Mouse (Mus musculus): ENCODE data around the gene Cers6. TPM values are rescaled to one million over a fixed set of nuclear protein-coding genes. Genes with fewer than 3 reads are reported as not detected.
A peak's percentile ranks its signal among the peaks of the same experiment; 100 is the strongest.

The Cers6 gene
- total RNA-seq (2021), result 10 to 100 TPM; 14.6 to 17.4 TPM
- long read RNA-seq, experiment 1, partial matches to known transcripts, result 2 of 3 reads
- long read RNA-seq, experiment 1, other reads (novel, unspliced or antisense), result 1 of 3 reads
- long read RNA-seq, experiment 2, partial matches to known transcripts, result 0 of 3 reads
- long read RNA-seq, experiment 2, other reads (novel, unspliced or antisense), result 3 of 3 reads

- DNase-seq (ENCODE audit: low spot score in 2 of 2), result peak; percentile 93 to 94
Measured at GRCm38 (mm10) chr2:68860904-68861685, at the start of gene Cers6. Gene Cers6 (plus strand): TSS chr2:68861441.

DNA sequence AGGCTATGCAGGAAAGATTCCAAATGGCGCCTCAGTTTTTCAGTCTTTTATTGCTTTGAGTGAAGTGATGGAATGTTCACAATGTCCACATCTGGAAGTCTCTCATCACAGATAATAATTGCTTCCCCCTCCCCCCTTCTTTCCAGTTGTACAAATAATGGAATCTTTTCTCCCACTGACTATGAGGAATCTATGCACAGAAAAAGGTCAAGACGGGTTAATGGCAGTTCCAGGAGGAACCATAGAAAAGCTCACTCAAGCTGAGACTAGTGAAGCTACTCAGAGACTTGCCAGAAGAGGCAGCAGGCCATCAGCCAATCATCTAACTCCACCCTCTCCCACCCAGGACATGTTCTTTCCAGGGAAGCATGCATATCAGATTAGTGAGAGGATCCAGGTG is 46.8 kb upstream of the Cers6 start:
- no peak for DNase-seq (ENCODE audit: low spot score in 2 of 2)

DNA sequence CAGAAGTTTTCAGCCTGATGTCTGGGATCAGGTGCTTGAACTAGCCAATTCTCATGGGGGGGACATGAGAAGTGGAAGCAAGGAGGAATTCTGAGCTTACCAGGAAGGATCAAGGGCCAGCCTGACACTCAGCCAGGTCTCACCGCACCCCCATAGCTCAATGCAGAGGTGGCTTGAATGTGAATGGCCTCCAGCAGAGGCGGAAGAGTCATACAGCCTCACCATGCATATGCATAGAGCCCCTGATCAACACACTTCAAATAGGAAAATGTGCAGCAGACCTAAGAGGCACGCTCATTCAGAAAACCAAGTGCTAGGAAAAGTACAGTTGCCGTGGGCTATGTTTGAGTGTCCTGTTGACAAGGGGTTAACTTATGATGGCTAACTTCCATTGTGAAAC is 42.2 kb upstream of the Cers6 start:
- no peak for DNase-seq (ENCODE audit: low spot score in 2 of 2)

GRCm38 (mm10) chr2:68822152-68822887 is 38.9 kb upstream of the Cers6 start:
- no peak for DNase-seq (ENCODE audit: low spot score in 2 of 2)

- no peak for DNase-seq (ENCODE audit: low spot score in 2 of 2)
Measured at GRCm38 (mm10) chr2:68825326-68826020, 35.8 kb upstream of the Cers6 start.

DNA sequence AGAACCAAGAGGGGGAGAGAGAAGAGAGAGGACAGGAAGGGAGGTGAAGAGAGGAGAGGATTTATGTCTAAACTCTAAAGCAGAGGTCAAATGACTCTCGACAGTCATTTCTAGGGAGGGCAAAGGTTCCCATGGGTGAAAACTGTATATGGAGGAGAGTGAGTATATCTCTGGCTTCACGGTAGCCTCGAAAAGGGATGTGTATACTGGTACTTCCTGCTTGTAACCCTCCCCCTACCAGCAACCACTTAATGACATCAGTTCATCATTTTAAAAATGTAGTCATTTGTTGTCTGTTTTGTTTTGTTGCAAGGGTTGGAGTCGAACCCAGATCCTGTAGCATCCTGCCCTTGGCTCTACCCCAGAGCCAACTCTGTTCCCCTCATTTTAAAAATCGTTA is 17.9 kb upstream of the Cers6 start:
- no peak for DNase-seq (ENCODE audit: low spot score in 2 of 2)

- DNase-seq (ENCODE audit: low spot score in 2 of 2), result no peak
Measured at GRCm38 (mm10) chr2:68844530-68844929, 16.7 kb upstream of the Cers6 start.

GRCm38 (mm10) chr2:68845002-68845740 is 16.1 kb upstream of the Cers6 start:
- no peak for DNase-seq (ENCODE audit: low spot score in 2 of 2)

- no peak for DNase-seq (ENCODE audit: low spot score in 2 of 2)
Measured at GRCm38 (mm10) chr2:68860391-68860790, 850 bp upstream of the Cers6 start.

GRCm38 (mm10) chr2:68861721-68862463 is 651 bp downstream of the Cers6 start:
- peak; percentile 6 to 18 for DNase-seq (ENCODE audit: low spot score in 2 of 2)

DNA sequence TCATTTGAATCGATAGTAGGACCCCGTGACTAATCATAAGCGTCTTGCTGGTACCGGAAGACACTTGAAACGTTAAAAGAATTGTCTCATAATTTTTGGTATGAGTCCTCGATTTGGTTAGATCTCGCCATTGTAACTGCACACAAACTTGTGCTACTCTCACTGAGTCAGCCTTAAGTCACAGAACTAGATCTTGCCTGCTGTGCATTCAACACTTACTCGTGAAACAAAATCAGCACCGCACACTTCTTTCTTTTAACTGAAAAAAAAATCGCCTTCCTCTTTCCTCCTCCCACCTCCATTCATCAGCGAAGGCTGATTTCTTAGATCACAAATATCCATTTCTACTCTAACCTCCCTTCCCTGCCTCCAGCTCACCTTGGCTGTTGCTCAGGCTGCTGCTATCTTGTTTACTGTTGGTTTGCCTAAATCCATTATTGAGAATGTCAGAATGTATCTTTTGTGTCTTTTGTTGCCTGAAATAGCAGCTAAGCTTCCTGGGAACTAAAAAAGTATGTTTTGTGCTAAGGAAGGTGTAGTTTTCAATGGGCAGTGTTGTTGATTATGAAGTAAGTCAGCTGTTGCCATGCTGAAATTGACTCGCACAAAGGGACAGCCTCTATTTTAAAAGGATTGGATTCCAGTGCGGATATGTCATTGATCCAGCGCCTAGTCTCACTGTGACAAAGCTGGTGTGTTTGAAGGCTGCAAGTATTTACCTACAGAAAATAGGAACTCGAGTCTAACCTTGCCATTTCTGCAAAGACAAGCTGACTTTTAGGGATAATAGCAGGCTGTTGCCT is 1.4 kb downstream of the Cers6 start:
- no peak for DNase-seq (ENCODE audit: low spot score in 2 of 2)

GRCm38 (mm10) chr2:68863561-68863960 is 2.3 kb downstream of the Cers6 start:
- DNase-seq (ENCODE audit: low spot score in 2 of 2), result no peak

GRCm38 (mm10) chr2:68864366-68864765 is 3.1 kb downstream of the Cers6 start:
- no peak for DNase-seq (ENCODE audit: low spot score in 2 of 2)

- DNase-seq (ENCODE audit: low spot score in 2 of 2), result no peak
Measured at GRCm38 (mm10) chr2:68867148-68867547, 5.9 kb downstream of the Cers6 start.

DNA sequence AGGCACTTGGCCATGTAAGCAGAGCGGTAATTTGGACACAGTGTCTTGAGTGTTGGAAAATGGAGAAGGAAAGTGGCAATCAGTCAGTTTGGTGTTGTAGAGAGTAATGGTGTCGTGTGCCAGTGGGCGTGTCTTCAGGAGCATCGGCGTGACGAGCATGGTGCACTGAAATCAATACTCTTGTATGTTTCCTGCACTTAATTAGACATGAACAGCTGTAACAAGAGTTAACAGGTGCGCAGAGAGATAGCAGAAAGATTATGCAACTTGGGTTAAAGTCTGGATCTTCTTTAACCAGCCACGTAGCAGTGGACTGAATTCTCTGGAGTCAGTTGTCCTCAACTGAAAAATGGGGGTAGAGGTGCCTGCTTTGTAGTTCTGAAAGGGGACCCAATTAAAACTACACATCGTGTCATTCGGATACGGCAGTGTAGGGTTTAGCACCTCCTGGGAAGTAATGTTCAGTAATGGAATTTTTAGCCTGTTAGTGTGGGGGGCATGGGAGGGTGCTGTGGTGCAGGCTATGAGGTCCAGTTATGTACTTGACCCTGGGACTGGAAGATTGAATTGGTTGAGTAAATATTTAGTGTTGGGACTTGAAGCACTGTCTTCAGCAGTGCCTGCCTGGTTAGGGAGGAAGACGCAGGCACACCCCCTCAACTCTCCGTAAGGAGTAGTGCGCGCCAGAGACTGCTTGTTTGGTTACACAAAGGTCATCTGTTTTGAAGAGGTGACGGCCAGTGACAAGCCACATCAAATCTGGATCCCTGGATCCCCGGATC is 9.9 kb downstream of the Cers6 start:
- DNase-seq (ENCODE audit: low spot score in 2 of 2), result no peak

DNA sequence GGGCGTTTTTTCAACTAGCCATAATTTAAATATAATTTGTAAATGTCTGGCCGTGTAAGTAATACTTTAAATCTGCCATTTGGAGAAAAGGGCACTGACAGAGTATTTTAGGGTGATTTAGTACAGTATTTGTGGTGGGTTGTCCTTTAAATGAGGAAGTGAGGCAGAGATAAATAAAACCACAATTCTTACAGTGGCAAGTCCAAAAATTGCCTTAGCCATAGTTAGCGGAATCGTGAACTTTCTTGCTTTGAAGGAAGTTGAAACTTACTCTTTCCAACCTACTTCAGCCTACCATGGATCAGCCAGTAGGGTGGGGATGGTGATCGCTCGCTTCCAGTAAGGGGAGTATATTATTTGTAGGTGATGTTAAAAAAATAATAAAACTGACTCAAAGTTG is 11.8 kb downstream of the Cers6 start:
- DNase-seq (ENCODE audit: low spot score in 2 of 2), result no peak

- DNase-seq (ENCODE audit: low spot score in 2 of 2), result no peak
Measured at GRCm38 (mm10) chr2:68873653-68874441, 12.6 kb downstream of the Cers6 start.

DNA sequence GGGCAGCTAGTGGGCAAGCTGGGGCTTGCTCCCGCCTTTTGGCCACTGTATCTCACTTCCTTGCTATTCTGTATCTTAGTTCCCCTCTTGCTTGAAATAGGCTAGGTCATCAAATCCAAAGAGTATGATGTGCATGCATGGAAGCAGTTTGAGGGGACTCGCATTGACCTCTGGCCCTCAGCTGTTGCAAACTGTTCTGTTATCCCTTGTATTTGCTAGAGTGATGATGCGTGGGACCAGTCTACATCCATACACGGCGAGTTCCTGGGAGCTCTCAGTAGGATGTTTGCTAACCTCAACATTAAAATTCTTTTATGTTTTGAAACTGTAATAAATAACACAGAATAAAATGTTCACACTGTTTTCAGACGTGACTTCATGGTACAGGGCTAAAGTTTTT is 13.3 kb downstream of the Cers6 start:
- no peak for DNase-seq (ENCODE audit: low spot score in 2 of 2)

All from adrenal gland, postnatal 4 days (tissue).